Mouse (Mus musculus) left cerebral cortex, postnatal 4 days (tissue): Measurements from ENCODE around the gene Olfr381. TPM values are rescaled to one million over a fixed set of nuclear protein-coding genes. Genes with fewer than 3 reads are reported as not detected.
"Not testable (repeated sequence)": the region's sequence is repeated elsewhere in the genome, so short reads cannot be mapped to it uniquely, and the experiment has no call there.

ENCODE experiments used
- DNase-seq: peaks from one replicate; pipeline ENCODE4 v3.0.0-alpha.2; 2022
- intact Hi-C: fragments of 180-260 bp; cut with DNase I; formaldehyde crosslinking; loops from one replicate; pipeline ENCODE4 v1.15.1; 2025
- total RNA-seq, 2 experiments: library from RNA; stranded (reverse); gene quantifications; 2 replicates each; pipeline ENCODE4 v1.2.3; 2021

Gene Olfr381
- not detected for total RNA-seq

DNA sequence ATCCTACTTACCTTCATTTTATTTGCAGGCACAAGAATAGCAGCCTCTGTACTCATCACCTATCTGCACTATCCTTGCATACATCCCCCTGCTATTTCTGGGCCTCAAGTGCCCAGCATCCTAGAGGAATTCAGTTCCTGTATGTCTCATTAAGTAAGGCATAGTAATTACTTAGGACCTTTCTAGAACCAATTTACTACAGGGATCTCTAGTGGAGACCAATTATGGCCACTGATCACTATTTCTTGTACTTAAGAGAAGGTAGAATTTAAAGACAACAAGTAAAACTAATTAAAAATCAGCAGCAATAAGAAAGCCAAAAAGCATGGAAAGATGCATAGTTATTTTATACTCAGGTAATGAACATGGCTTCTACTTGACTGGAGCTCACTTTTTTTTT, at the start of gene Olfr381:
Gene Olfr381, minus strand, starts transcription at position 101 of the 400 bp plus-strand sequence.
- intact Hi-C loops = no loop called here
- DNase-seq = no peak

DNA sequence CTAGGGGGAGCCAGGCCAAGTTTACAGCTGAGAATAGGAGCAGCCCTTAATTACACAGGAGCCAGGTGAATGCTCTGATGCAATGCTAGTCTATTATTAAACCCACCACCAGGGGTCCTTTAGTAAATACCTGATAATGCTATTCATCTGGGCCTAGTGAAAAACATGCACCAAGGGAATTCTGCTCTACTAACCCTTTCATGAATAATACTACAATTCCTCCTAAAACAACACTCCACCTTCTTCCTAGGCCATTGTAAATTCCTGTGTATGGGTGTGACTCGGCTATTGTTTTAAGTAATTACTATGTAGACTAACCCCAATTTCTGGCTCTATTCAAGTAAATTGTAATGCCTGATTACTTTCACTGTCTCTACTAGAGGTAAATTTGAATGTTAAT, 37.6 kb upstream of the Olfr381 start:
- intact Hi-C loops, DNase-seq: not testable (repeated sequence)

DNA sequence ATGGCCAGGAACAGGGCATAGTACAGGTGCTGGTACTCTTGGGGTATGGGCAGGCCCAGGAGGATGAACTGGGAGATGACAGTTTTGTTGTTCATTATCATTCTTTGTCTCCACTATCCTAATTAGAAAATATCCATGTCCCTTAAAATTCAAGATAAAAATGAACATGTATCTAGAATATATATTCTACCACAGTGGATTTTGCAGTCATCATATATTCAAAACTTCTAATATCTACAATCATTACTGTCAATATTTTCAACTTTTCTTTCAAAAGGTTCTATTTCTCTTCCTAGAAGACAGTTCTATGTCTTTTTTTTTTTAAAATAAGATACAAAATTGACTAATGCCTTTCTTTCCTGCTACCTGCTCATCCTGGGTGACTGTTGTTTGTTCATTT, 25.7 kb upstream of the Olfr381 start, which contains the start of gene Olfr382:
Gene Olfr382, minus strand, starts transcription at position 101 of the 400 bp plus-strand sequence.
- intact Hi-C loops = no loop called here
- DNase-seq = no peak

GRCm38 (mm10) chr11:73457408-73457807, 34.0 kb downstream of the Olfr381 start, which contains the start of gene Olfr380:
Gene Olfr380 (minus strand): TSS chr11:73457508.
- DNase-seq = no peak
- intact Hi-C loops = no loop called here

Other genes starting within 250 kb of the Olfr381 start
- under 1 TPM; 0.46 to 0.66 TPM for gene Trpv3, start 224.2 kb downstream of the Olfr381 start, total RNA-seq
- gene Aspa, start 162.0 kb downstream of the Olfr381 start, total RNA-seq = 1 to 10 TPM; 2.0 to 2.7 TPM
- not detected for gene Gm49340, start 161.9 kb downstream of the Olfr381 start, total RNA-seq
- under 1 TPM in 1 of 2 experiments, not detected in 1; 0.28 TPM for gene Spata22, start 161.9 kb downstream of the Olfr381 start, total RNA-seq
- gene Olfr20, start 140.8 kb downstream of the Olfr381 start, total RNA-seq = not detected
- gene Olfr376, start 120.4 kb downstream of the Olfr381 start, total RNA-seq = not detected
- not detected for gene Olfr1, start 92.0 kb downstream of the Olfr381 start, total RNA-seq
- gene Olfr378, start 63.1 kb downstream of the Olfr381 start, total RNA-seq = not detected
- not detected for gene Olfr380, start 34.1 kb downstream of the Olfr381 start, total RNA-seq
- not detected for gene Olfr382, start 25.6 kb upstream of the Olfr381 start, total RNA-seq
- not detected for gene Olfr385, start 101.4 kb upstream of the Olfr381 start, total RNA-seq
- gene Olfr384, start 107.0 kb upstream of the Olfr381 start, total RNA-seq = not detected
- gene Zfp735, start 197.2 kb upstream of the Olfr381 start, total RNA-seq = not detected